Mouse (Mus musculus) kidney, adult 2 months (tissue): ENCODE measurements at regions not wholly inside any gene's neighbourhood (a gene's known extent, or its start where the extent isn't known, plus 50 kb on each side); places are given as distances from the start of the nearest gene placed in this dataset.

ENCODE experiments used
- CTCF ChIP-seq: fragments of 200-500 bp; conservative IDR thresholded peaks from 2 replicates; pipeline ENCODE4 v1.5.1; 2011; ENCODE audit warnings: low read depth, mild to moderate bottlenecking, control low read depth, low read length, moderate library complexity, mixed read lengths; ENCODE audit not compliant: insufficient read depth, insufficient read length
- POLR2A ChIP-seq: fragments of 200-500 bp; IDR thresholded peaks from one replicate; pipeline ENCODE4 v1.6.1; 2011; ENCODE audit warnings: low read depth, low read length, control low read depth

- TF ChIP-seq CTCF, result no peak
- no peak for TF ChIP-seq POLR2A
Measured at GRCm38 (mm10) chr16:64347940-64348339, 254.3 kb downstream of the Csnka2ip start.
